Mouse (Mus musculus) forebrain, embryonic 14.5 days (tissue): ENCODE data around the gene Exosc7. TPM values are rescaled to one million over a fixed set of nuclear protein-coding genes. Genes with fewer than 3 reads are reported as not detected.

Experiments used
- ATAC-seq: fragments of 200-750 bp; cut with Nextera tagmentation; 2 replicates; pipeline ENCODE4 v1.8.0; 2017; ENCODE audit warnings: mild to moderate bottlenecking, moderate library complexity
- DNase-seq: peaks from one replicate; pipeline ENCODE4 v3.0.0-alpha.2; 2015; ENCODE audit warnings: low spot score
- H3K27ac ChIP-seq: fragments of 300-500 bp; sonication (generic); 2 replicates; pipeline ENCODE4 v1.5.1; 2014; ENCODE audit warnings: low read depth, mild to moderate bottlenecking, control low read depth, low read length, moderate library complexity
- H3K27me3 ChIP-seq: fragments of 300-500 bp; sonication (generic); replicated peaks from 2 replicates; pipeline ENCODE4 v1.6.1; 2014; ENCODE audit warnings: low read length, control low read depth, mixed read lengths; ENCODE audit not compliant: control insufficient read depth, insufficient read depth
- H3K36me3 ChIP-seq: fragments of 300-500 bp; sonication (generic); 2 replicates; pipeline ENCODE4 v1.6.1; 2014; ENCODE audit warnings: low read length, control low read depth; ENCODE audit not compliant: control insufficient read depth, insufficient read depth
- H3K4me1 ChIP-seq: fragments of 300-500 bp; sonication (generic); 2 replicates; pipeline ENCODE4 v1.6.1; 2014; ENCODE audit warnings: antibody characterized with exemption, low read length, control low read depth; ENCODE audit not compliant: control insufficient read depth, insufficient read depth
- H3K4me2 ChIP-seq: fragments of 300-500 bp; sonication (generic); 2 replicates; pipeline ENCODE4 v1.6.1; 2014; ENCODE audit warnings: mild to moderate bottlenecking, control low read depth, low read length
- H3K4me3 ChIP-seq: fragments of 300-500 bp; sonication (generic); 2 replicates; pipeline ENCODE4 v1.5.1; 2014; ENCODE audit warnings: low read depth, low read length, control low read depth
- H3K9ac ChIP-seq: fragments of 300-500 bp; sonication (generic); 2 replicates; pipeline ENCODE4 v1.6.1; 2014; ENCODE audit warnings: mild to moderate bottlenecking, low read length, control low read depth, moderate library complexity
- H3K9me3 ChIP-seq: fragments of 300-500 bp; sonication (generic); replicated peaks from 2 replicates; pipeline ENCODE4 v1.6.1; 2016; ENCODE audit warnings: low read length, control low read depth, mixed read lengths; ENCODE audit not compliant: control insufficient read depth
- WGBS: fragments of 180-500 bp; shearing (Covaris S2); extraction: QIAGEN DNeasy Blood & Tissue Kit; methylation state at CpG from one replicate; pipeline ENCODE4 v1.1.7; 2014; 5-methylcytosine and 5-hydroxymethylcytosine counted together
- polyA plus RNA-seq: library from polyadenylated mRNA; unstranded; fragments of >200 nt; fragmentation: Nextera tagmentation; extraction: Ambion mirVana; gene quantifications from 2 replicates; pipeline ENCODE4 v1.2.1, GENCODE M21; 2014

Exosc7 gene
- polyA plus RNA-seq, 1 experiment from 2014 or later, result 108 TPM

GRCm38 (mm10) chr9:123165781-123166443 lies 52.9 kb downstream of the Exosc7 start:
- Histone ChIP-seq H3K9me3 (no peaks in the 10 kb centered on the region), H3K4me1 (no peaks in the 10 kb centered on the region), H3K4me3 (no peak overlapping the region), H3K4me2 (no peak overlapping the region), H3K27ac (no peak overlapping the region), H3K27me3 (no peaks in the 10 kb centered on the region), H3K36me3 (no peaks in the 10 kb centered on the region), H3K9ac (no peak overlapping the region)
- 84% methylated on average over 3 of the region's 3 CpGs for WGBS
- no peak for ATAC-seq
- peak; percentile 7 for DNase-seq

GRCm38 (mm10) chr9:123173760-123174159 lies 60.7 kb downstream of the Exosc7 start:
- Histone ChIP-seq H3K36me3 (no peaks in the 10 kb centered on the region), H3K4me3 (no peak overlapping the region), H3K9me3 (no peaks in the 10 kb centered on the region), H3K9ac (no peak overlapping the region), H3K4me2 (no peak overlapping the region), H3K27ac (no peak overlapping the region), H3K4me1 (no peaks in the 10 kb centered on the region; the same call in 1 of the 2 replicates), H3K27me3 (no peaks in the 10 kb centered on the region)
- ATAC-seq (no peak), DNase-seq (no peak)
- 90% methylated on average over 6 of the region's 6 CpGs for WGBS

- H3K4me2 ChIP-seq, result no peak overlapping the region
- H3K9me3 ChIP-seq, result no peaks in the 10 kb centered on the region
- no peak overlapping the region for H3K9ac ChIP-seq
- ATAC-seq (no peak), DNase-seq (peak; percentile 11)
- H3K4me3 ChIP-seq, result no peak overlapping the region
- no peaks in the 10 kb centered on the region; the same call in 1 of the 2 replicates for H3K4me1 ChIP-seq
- 6% methylated on average over 4 of the region's 4 CpGs for WGBS
- no peaks in the 10 kb centered on the region for H3K36me3 ChIP-seq
- no peak overlapping the region for H3K27ac ChIP-seq
- H3K27me3 ChIP-seq, result no peaks in the 10 kb centered on the region
These were observed 61.3 kb downstream of the Exosc7 start for GRCm38 (mm10) chr9:123174356-123174755.

GRCm38 (mm10) chr9:123177380-123178048 lies 64.5 kb downstream of the Exosc7 start:
- DNase-seq, result no peak
- H3K9ac ChIP-seq, result no peak overlapping the region
- no peaks in the 10 kb centered on the region for H3K36me3 ChIP-seq
- 92% methylated on average over 9 of the region's 9 CpGs for WGBS
- no peaks in the 10 kb centered on the region; the same call in 1 of the 2 replicates for H3K4me1 ChIP-seq
- no peaks in the 10 kb centered on the region for H3K9me3 ChIP-seq
- no peak for ATAC-seq
- H3K27me3 ChIP-seq, result no peaks in the 10 kb centered on the region
- H3K4me2 ChIP-seq, result no peak overlapping the region
- no peak overlapping the region for H3K27ac ChIP-seq
- no peak overlapping the region for H3K4me3 ChIP-seq

GRCm38 (mm10) chr9:123180003-123180402 lies 67.0 kb downstream of the Exosc7 start:
- WGBS, result 93% methylated on average over 6 of the region's 6 CpGs
- no peak for ATAC-seq

DNA sequence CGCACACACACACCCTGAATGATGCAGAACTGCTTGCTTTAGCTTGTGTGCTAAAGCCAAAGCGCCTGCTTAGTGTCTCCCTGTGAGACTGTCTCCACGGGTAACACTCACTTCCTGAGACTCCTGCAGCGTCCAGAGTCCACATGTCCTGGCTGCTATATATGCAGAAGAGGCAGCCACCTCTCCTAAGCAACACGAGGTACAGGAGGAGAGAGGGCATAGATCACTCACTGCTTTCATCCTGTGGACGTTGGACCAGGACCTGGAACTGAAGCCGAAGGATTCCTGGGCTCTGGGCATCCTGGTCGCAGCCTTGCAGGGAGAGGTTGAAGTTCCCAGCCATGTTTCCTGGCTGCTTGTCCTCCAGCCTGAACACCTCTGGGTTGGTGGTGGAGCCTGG lies 70.2 kb downstream of the Exosc7 start:
- Histone ChIP-seq H3K27me3 (no peaks in the 10 kb centered on the region), H3K9ac (no peak overlapping the region), H3K36me3 (no peaks in the 10 kb centered on the region), H3K4me1 (no peaks in the 10 kb centered on the region), H3K9me3 (no peaks in the 10 kb centered on the region), H3K4me2 (no peak overlapping the region), H3K27ac (no peak overlapping the region), H3K4me3 (no peak overlapping the region)
- DNase-seq (no peak), ATAC-seq (no peak)
- 82% methylated on average over 8 of the region's 8 CpGs for WGBS

More at GRCm38 (mm10) chr9:123180003-123180402, 67.0 kb downstream of the Exosc7 start:
- H3K4me2 ChIP-seq, result no peak overlapping the region
- H3K4me1 ChIP-seq, result no peaks in the 10 kb centered on the region
- no peaks in the 10 kb centered on the region for H3K27me3 ChIP-seq
- DNase-seq, result no peak
- H3K27ac ChIP-seq, result no peak overlapping the region
- no peak overlapping the region for H3K4me3 ChIP-seq
- H3K9ac ChIP-seq, result no peak overlapping the region
- no peaks in the 10 kb centered on the region for H3K9me3 ChIP-seq
- H3K36me3 ChIP-seq, result no peaks in the 10 kb centered on the region

GRCm38 (mm10) chr9:123185546-123185945 lies 72.5 kb downstream of the Exosc7 start:
- H3K4me1 ChIP-seq, result no peaks in the 10 kb centered on the region
- H3K27ac ChIP-seq, result no peak overlapping the region
- no peak for DNase-seq
- no peak overlapping the region for H3K9ac ChIP-seq
- no peaks in the 10 kb centered on the region for H3K27me3 ChIP-seq
- no peak overlapping the region for H3K4me3 ChIP-seq
- WGBS, result 67% methylated on average over 2 of the region's 2 CpGs
- no peak overlapping the region for H3K4me2 ChIP-seq
- no peak for ATAC-seq
- no peaks in the 10 kb centered on the region for H3K9me3 ChIP-seq
- no peaks in the 10 kb centered on the region for H3K36me3 ChIP-seq
